Mouse (Mus musculus): ENCODE measurements at regions not wholly inside any gene's neighbourhood (a gene's known extent, or its start where the extent isn't known, plus 50 kb on each side); places are given as distances from the start of the nearest gene placed in this dataset.

GRCm38 (mm10) chr6:111911997-111912396, 361.6 kb upstream of the Lmcd1 start:
- Histone ChIP-seq H3K4me3 (ENCODE audit: insufficient read depth, poor library complexity, severe bottlenecking) (no peak overlapping the region), H3K79me3 (ENCODE audit: low read depth) (no peaks in the 10 kb centered on the region), H3K27me3 (ENCODE audit: control insufficient read depth, insufficient read depth, insufficient read length) (no peaks in the 10 kb centered on the region), H3K79me2 (ENCODE audit: control insufficient read depth, insufficient read depth) (no peaks in the 10 kb centered on the region), H3ac (ENCODE audit: control insufficient read depth, insufficient read length, low read depth) (no peak overlapping the region), H3K36me3 (ENCODE audit: control insufficient read depth, insufficient read depth) (no peaks in the 10 kb centered on the region)
- TF ChIP-seq CTCF (IDR thresholded peaks at IDR 0.05; ENCODE audit: control insufficient read depth, insufficient read depth, insufficient read length) (no peak), MAX (IDR thresholded peaks at IDR 0.05) (no peak), USF1 (IDR thresholded peaks at IDR 0.05; ENCODE audit: low read depth) (no peak), MYOD1 (IDR thresholded peaks at IDR 0.05; ENCODE audit: control insufficient read depth, insufficient read length, low read depth) (no peak), CEBPB (IDR thresholded peaks at IDR 0.05; ENCODE audit: low read depth) (no peak), FOSL1 (IDR thresholded peaks at IDR 0.05; ENCODE audit: insufficient read depth, low read length, poor library complexity, severe bottlenecking) (no peak), MYOG (IDR thresholded peaks at IDR 0.05; ENCODE audit: control insufficient read depth, extremely low read depth, insufficient read length) (no peak)

GRCm38 (mm10) chr6:111913771-111914405, 359.7 kb upstream of the Lmcd1 start:
- TF ChIP-seq FOSL1 (IDR thresholded peaks at IDR 0.05; ENCODE audit: insufficient read depth, low read length, poor library complexity, severe bottlenecking): no peak
- TF ChIP-seq USF1 (IDR thresholded peaks at IDR 0.05; ENCODE audit: low read depth): no peak
- TF ChIP-seq MAX (IDR thresholded peaks at IDR 0.05): no peak
- TF ChIP-seq CTCF (IDR thresholded peaks at IDR 0.05; ENCODE audit: control insufficient read depth, insufficient read depth, insufficient read length): no peak
- no peak for TF ChIP-seq MYOG (IDR thresholded peaks at IDR 0.05; ENCODE audit: control insufficient read depth, extremely low read depth, insufficient read length)
- TF ChIP-seq MYOD1 (IDR thresholded peaks at IDR 0.05; ENCODE audit: control insufficient read depth, insufficient read length, low read depth): no peak
- no peak for TF ChIP-seq CEBPB (IDR thresholded peaks at IDR 0.05; ENCODE audit: low read depth)
- H3K79me3 ChIP-seq (ENCODE audit: low read depth): no peaks in the 10 kb centered on the region
- H3K4me3 ChIP-seq (ENCODE audit: insufficient read depth, poor library complexity, severe bottlenecking): no peak overlapping the region
- H3K79me2 ChIP-seq (ENCODE audit: control insufficient read depth, insufficient read depth): no peaks in the 10 kb centered on the region
- H3K36me3 ChIP-seq (ENCODE audit: control insufficient read depth, insufficient read depth): no peaks in the 10 kb centered on the region
- no peaks in the 10 kb centered on the region for H3K27me3 ChIP-seq (ENCODE audit: control insufficient read depth, insufficient read depth, insufficient read length)
- H3ac ChIP-seq (ENCODE audit: control insufficient read depth, insufficient read length, low read depth): no peak overlapping the region

- Histone ChIP-seq H3K4me3 (ENCODE audit: insufficient read depth, poor library complexity, severe bottlenecking) (no peak overlapping the region), H3K36me3 (ENCODE audit: control insufficient read depth, insufficient read depth) (no peaks in the 10 kb centered on the region), H3K79me3 (ENCODE audit: low read depth) (no peaks in the 10 kb centered on the region), H3ac (ENCODE audit: control insufficient read depth, insufficient read length, low read depth) (no peak overlapping the region), H3K27me3 (ENCODE audit: control insufficient read depth, insufficient read depth, insufficient read length) (no peaks in the 10 kb centered on the region), H3K79me2 (ENCODE audit: control insufficient read depth, insufficient read depth) (no peaks in the 10 kb centered on the region)
- TF ChIP-seq CEBPB (IDR thresholded peaks at IDR 0.05; ENCODE audit: low read depth) (no peak), MYOD1 (IDR thresholded peaks at IDR 0.05; ENCODE audit: control insufficient read depth, insufficient read length, low read depth) (no peak), CTCF (IDR thresholded peaks at IDR 0.05; ENCODE audit: control insufficient read depth, insufficient read depth, insufficient read length) (no peak), USF1 (IDR thresholded peaks at IDR 0.05; ENCODE audit: low read depth) (no peak), MYOG (IDR thresholded peaks at IDR 0.05; ENCODE audit: control insufficient read depth, extremely low read depth, insufficient read length) (no peak), MAX (IDR thresholded peaks at IDR 0.05) (no peak), FOSL1 (IDR thresholded peaks at IDR 0.05; ENCODE audit: insufficient read depth, low read length, poor library complexity, severe bottlenecking) (no peak)
Observed at GRCm38 (mm10) chr6:111917248-111917721, 356.3 kb upstream of the Lmcd1 start.

GRCm38 (mm10) chr6:111917868-111918597, 355.5 kb upstream of the Lmcd1 start:
- no peaks in the 10 kb centered on the region for H3K79me2 ChIP-seq (ENCODE audit: control insufficient read depth, insufficient read depth)
- TF ChIP-seq CTCF (IDR thresholded peaks at IDR 0.05; ENCODE audit: control insufficient read depth, insufficient read depth, insufficient read length): no peak
- no peak for TF ChIP-seq MYOG (IDR thresholded peaks at IDR 0.05; ENCODE audit: control insufficient read depth, extremely low read depth, insufficient read length)
- TF ChIP-seq USF1 (IDR thresholded peaks at IDR 0.05; ENCODE audit: low read depth): no peak
- TF ChIP-seq FOSL1 (IDR thresholded peaks at IDR 0.05; ENCODE audit: insufficient read depth, low read length, poor library complexity, severe bottlenecking): no peak
- no peak for TF ChIP-seq MAX (IDR thresholded peaks at IDR 0.05)
- TF ChIP-seq CEBPB (IDR thresholded peaks at IDR 0.05; ENCODE audit: low read depth): no peak
- no peak for TF ChIP-seq MYOD1 (IDR thresholded peaks at IDR 0.05; ENCODE audit: control insufficient read depth, insufficient read length, low read depth)
- no peaks in the 10 kb centered on the region for H3K27me3 ChIP-seq (ENCODE audit: control insufficient read depth, insufficient read depth, insufficient read length)
- no peak overlapping the region for H3ac ChIP-seq (ENCODE audit: control insufficient read depth, insufficient read length, low read depth)
- no peak overlapping the region for H3K4me3 ChIP-seq (ENCODE audit: insufficient read depth, poor library complexity, severe bottlenecking)
- H3K36me3 ChIP-seq (ENCODE audit: control insufficient read depth, insufficient read depth): no peaks in the 10 kb centered on the region
- H3K79me3 ChIP-seq (ENCODE audit: low read depth): no peaks in the 10 kb centered on the region

GRCm38 (mm10) chr6:111932596-111932995, 341.0 kb upstream of the Lmcd1 start:
- TF ChIP-seq CEBPB (IDR thresholded peaks at IDR 0.05; ENCODE audit: low read depth) (no peak), USF1 (IDR thresholded peaks at IDR 0.05; ENCODE audit: low read depth) (no peak), MYOD1 (IDR thresholded peaks at IDR 0.05; ENCODE audit: control insufficient read depth, insufficient read length, low read depth) (no peak), FOSL1 (IDR thresholded peaks at IDR 0.05; ENCODE audit: insufficient read depth, low read length, poor library complexity, severe bottlenecking) (no peak), CTCF (IDR thresholded peaks at IDR 0.05; ENCODE audit: control insufficient read depth, insufficient read depth, insufficient read length) (no peak), MAX (IDR thresholded peaks at IDR 0.05) (no peak), MYOG (IDR thresholded peaks at IDR 0.05; ENCODE audit: control insufficient read depth, extremely low read depth, insufficient read length) (no peak)
- Histone ChIP-seq H3ac (ENCODE audit: control insufficient read depth, insufficient read length, low read depth) (no peak overlapping the region), H3K79me2 (ENCODE audit: control insufficient read depth, insufficient read depth) (no peaks in the 10 kb centered on the region), H3K4me3 (ENCODE audit: insufficient read depth, poor library complexity, severe bottlenecking) (no peak overlapping the region), H3K36me3 (ENCODE audit: control insufficient read depth, insufficient read depth) (no peaks in the 10 kb centered on the region), H3K79me3 (ENCODE audit: low read depth) (no peaks in the 10 kb centered on the region), H3K27me3 (ENCODE audit: control insufficient read depth, insufficient read depth, insufficient read length) (no peaks in the 10 kb centered on the region)

All from C2C12 (cell line).